Mouse (Mus musculus) layer of hippocampus, adult 2 months (tissue): Measurements from ENCODE around the gene Gm47969. TPM values are rescaled to one million over a fixed set of nuclear protein-coding genes. Genes with fewer than 3 reads are reported as not detected.
A peak's percentile ranks its signal among the peaks of the same experiment; 100 is the strongest.
"Not testable (repeated sequence)": the region's sequence is repeated elsewhere in the genome, so short reads cannot be mapped to it uniquely, and the experiment has no call there.

ENCODE experiments used
- DNase-seq, 2 experiments: peaks; one replicate each; pipeline ENCODE4 v3.0.0; 2022; ENCODE audit warnings: low spot score in 2 of 2
- H3K27ac ChIP-seq: fragments of 200-600 bp; 2 replicates; pipeline ENCODE4 v1.8.1; 2022
- H3K4me3 ChIP-seq: fragments of 200-600 bp; 2 replicates; pipeline ENCODE4 v1.8.1; 2022; ENCODE audit warnings: mild to moderate bottlenecking
- CTCF ChIP-seq: fragments of 200-600 bp; conservative IDR thresholded peaks from 2 replicates; pipeline ENCODE4 v1.8.1; 2022; ENCODE audit warnings: antibody characterized with exemption, mild to moderate bottlenecking, moderate library complexity
- long read RNA-seq, 2 experiments: library from polyadenylated mRNA; stranded (forward); transcript quantifications; one replicate each; pipeline ENCODE4 v2.0.0; 2021; ENCODE audit warnings: borderline mapping rate in 2 of 2
- total RNA-seq, 2 experiments: library from RNA; stranded (reverse); gene quantifications; 2 replicates each; pipeline ENCODE4 v1.2.3; 2021

Gm47969 gene
- total RNA-seq = not detected
- long read RNA-seq, experiment 1, partial matches to known transcripts = 0 of 1 reads
- long read RNA-seq, experiment 1, other reads (novel, unspliced or antisense) = 0 of 1 reads
- long read RNA-seq, experiment 2 = 0 reads

- no peak for DNase-seq
- TF ChIP-seq CTCF = no peak
- Histone ChIP-seq H3K27ac (no peak within 1 kb of the TSS), H3K4me3 (no peak within 1 kb of the TSS)
Measured at GRCm38 (mm10) chr1:83044882-83045427, at the start of gene Gm47969. Gene Gm47969 (plus strand): TSS chr1:83044932.

GRCm38 (mm10) chr1:83000306-83000705 lies 44.4 kb upstream of the Gm47969 start, which contains the start of gene Gm47959:
Gene Gm47959 (plus strand): TSS chr1:83000548.
- H3K4me3 ChIP-seq, H3K27ac ChIP-seq, DNase-seq: not testable (repeated sequence)

- TF ChIP-seq CTCF = no peak
- no peak overlapping the region for H3K4me3 ChIP-seq
- no peak overlapping the region for H3K27ac ChIP-seq
- no peak for DNase-seq
Measured at GRCm38 (mm10) chr1:83006218-83007179, 38.2 kb upstream of the Gm47969 start.

- Histone ChIP-seq H3K27ac (no peak overlapping the region), H3K4me3 (no peak overlapping the region)
- peak in 1 of 2 experiments; percentile 15 for DNase-seq
- TF ChIP-seq CTCF = no peak
Measured at GRCm38 (mm10) chr1:83007471-83007870, 37.3 kb upstream of the Gm47969 start.

GRCm38 (mm10) chr1:83014477-83014876 lies 30.3 kb upstream of the Gm47969 start:
- DNase-seq = no peak
- Histone ChIP-seq H3K4me3 (no peak overlapping the region), H3K27ac (no peak overlapping the region)
- no peak for TF ChIP-seq CTCF

- no peak overlapping the region for H3K4me3 ChIP-seq
- no peak for DNase-seq
- no peak overlapping the region for H3K27ac ChIP-seq
- no peak for TF ChIP-seq CTCF
Measured at GRCm38 (mm10) chr1:83015329-83015879, 29.3 kb upstream of the Gm47969 start.

GRCm38 (mm10) chr1:83016556-83016955 lies 28.2 kb upstream of the Gm47969 start:
- TF ChIP-seq CTCF = no peak
- no peak overlapping the region for H3K4me3 ChIP-seq
- no peak for DNase-seq
- no peak overlapping the region for H3K27ac ChIP-seq

- Histone ChIP-seq H3K4me3 (no peak overlapping the region), H3K27ac (no peak overlapping the region)
- TF ChIP-seq CTCF = no peak
- no peak for DNase-seq
Measured at GRCm38 (mm10) chr1:83031950-83032349, 12.8 kb upstream of the Gm47969 start.

- no peak overlapping the region for H3K27ac ChIP-seq
- H3K4me3 ChIP-seq = no peak overlapping the region
- no peak for DNase-seq
- no peak for TF ChIP-seq CTCF
Measured at GRCm38 (mm10) chr1:83032508-83032907, 12.2 kb upstream of the Gm47969 start.

GRCm38 (mm10) chr1:83034509-83034908 lies 10.2 kb upstream of the Gm47969 start:
- no peak for TF ChIP-seq CTCF
- Histone ChIP-seq H3K27ac (no peak overlapping the region), H3K4me3 (no peak overlapping the region)
- no peak for DNase-seq

- TF ChIP-seq CTCF = no peak
- H3K4me3 ChIP-seq = peak overlapping the region; percentile 48
- DNase-seq = no peak
- H3K27ac ChIP-seq = peak overlapping the region; percentile 86
Measured at GRCm38 (mm10) chr1:83036892-83037667, 7.7 kb upstream of the Gm47969 start.

- peak; percentile 29 to 36 for DNase-seq
- Histone ChIP-seq H3K27ac (peak within 1 kb of the TSS; percentile 86), H3K4me3 (peak within 1 kb of the TSS; percentile 48)
- no peak for TF ChIP-seq CTCF
Measured at GRCm38 (mm10) chr1:83038109-83038672, 6.5 kb upstream of the Gm47969 start, which contains the start of gene Slc19a3. Gene Slc19a3 (minus strand): TSS chr1:83038448.
